Mouse (Mus musculus) cerebellum, postnatal 14 days (tissue): Measurements from ENCODE around the gene Mrvi1.
A peak's percentile ranks its signal among the peaks of the same experiment; 100 is the strongest.

Experiments
- DNase-seq, 2 experiments: peaks; one replicate each; pipeline ENCODE4 v3.0.0; 2021; ENCODE audit warnings: mixed read lengths in 2 of 2

The Mrvi1 gene

DNA sequence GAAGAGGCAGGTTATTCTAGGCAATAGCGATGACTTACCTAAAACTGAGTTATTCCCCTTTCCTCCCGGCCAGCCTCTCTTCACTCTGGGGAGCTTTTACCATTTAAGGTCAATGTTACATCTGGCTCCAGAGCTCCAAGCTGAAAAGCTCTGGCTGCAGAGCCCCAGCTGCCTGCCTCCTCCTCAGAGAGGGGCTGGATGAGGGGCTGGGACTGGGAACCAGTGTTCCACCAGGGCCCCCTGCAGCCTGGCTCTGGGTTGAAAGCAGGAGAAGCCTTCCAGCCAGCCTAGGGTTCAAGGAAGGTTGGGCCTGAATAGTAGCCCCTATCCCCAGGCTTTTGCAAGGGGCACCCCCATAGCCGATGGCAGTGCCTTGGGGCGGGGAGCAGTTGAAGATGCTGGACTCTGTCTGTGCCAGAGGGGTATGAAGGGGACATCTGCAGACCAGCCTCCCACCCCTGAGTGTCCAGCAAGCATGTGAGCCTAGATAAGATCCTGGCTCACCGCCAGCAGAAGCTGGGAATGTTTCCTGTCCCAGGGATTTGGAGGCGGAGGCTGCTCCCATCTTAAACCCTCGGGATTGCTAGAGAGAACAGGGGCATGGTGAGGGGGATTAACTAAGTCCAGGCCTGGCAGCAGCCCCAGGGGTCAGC lies at the start of gene Mrvi1:
Gene Mrvi1 (minus strand): TSS at position 409 of the 653 bp plus-strand sequence.
- peak; percentile 13 to 37 for DNase-seq

DNA sequence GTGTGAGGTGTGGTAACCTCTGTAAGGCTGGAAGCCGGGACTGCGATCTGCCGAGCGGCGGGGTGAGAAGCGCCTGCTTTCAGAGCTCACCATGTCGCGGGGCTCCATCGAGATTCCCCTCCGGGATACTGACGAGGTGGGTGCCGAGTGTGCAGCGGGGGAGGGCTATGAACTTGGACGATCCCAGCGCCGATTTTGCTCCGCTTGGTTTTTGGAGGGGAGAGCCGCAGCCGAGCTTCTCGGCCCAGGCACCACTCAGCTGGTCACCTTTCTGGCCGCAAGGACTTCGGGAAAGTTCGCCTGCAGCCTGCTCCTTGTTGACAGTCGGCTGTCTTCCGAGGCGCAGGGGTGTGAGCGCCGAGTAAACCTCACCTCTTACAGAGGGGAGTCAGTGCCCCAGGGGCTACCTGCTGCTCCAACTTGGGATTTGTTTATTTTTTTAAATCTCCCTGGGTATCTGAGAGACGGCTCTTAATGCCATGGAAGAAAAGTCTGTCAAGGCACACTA lies 46.8 kb upstream of the Mrvi1 start:
- no peak for DNase-seq

DNA sequence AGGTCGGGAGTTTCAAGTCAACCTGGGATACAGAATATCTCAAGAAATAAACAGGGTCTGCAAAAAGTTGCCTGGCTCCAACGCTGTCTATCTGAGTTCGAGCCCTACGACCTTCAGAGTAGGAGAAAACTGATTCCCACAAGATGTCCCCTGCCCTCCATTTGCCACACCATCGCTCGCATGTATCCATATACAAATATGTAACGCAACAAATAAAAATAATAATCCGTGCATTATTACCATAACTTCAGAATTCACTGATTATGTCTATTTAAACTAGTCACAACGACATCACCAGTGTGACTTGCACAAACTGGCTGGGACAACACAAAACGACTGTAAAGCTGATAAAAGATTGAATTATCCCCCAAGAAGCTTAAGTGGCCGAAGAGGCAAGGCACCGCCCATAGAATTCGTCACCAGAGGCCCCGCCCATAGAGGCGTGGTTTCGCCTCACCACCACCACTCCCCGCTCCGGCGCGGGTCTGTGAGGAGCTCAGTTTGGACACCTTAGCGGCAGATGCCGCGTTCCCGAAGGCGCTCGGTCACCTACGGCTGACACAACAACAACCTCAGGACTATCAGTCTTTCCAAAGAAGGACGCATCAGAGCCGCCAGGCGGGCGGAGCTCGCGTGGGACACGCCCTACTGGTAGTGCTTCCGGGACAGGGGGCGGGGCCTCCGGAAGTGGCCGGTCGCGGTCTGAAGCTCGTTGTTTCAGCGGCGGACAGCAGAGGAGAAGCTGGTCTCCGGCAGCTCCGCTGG lies 46.2 kb upstream of the Mrvi1 start, which contains the start of gene Ctr9:
Gene Ctr9 (plus strand): TSS at position 671 of the 765 bp plus-strand sequence.
- peak; percentile 96 to 97 for DNase-seq

DNA sequence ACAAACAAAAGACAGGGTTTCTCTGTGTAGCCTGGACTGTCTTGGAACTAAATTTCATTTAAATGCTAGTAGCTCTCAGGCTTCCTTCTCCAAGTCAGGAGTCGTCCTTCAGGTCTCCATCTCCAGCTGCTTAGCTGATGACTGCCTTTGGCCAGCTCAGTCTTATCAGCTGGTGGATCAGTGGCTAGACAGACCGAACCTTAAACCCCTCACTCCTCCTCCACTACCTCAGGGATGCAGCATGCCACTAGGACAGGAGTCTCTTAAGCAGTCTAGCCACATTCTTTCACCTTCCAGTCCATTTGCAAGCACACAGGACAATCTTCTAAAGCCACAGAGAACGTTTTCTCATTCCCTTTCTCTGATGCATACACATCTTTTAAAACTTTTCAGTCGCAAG lies 42.7 kb upstream of the Mrvi1 start:
- no peak for DNase-seq

DNA sequence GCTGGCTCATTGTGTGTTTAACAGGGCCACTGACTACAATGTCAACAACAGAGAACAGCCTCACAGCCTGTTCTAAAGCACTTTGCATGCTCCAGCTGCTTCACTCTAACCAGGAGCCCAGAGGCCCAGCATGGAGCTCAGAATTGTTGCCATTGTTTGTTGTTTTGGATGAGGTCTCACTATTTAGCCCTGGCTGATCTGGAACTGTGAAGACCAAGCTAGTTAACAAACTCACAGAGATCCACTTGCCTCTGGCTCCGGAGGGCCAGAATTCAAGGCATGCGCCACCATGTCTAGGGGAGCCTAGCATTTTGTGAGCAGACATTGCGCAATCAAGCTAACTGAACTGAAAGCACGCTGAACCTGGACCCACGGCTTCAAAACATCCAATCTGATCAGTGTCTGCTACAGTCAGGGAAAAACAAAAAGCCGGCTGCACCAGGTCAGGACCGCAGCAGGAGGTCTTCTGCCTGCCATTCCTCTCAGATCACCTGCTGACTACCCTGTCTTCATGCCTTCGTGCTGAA lies 41.9 kb upstream of the Mrvi1 start:
- DNase-seq: peak; percentile 12 to 19

DNA sequence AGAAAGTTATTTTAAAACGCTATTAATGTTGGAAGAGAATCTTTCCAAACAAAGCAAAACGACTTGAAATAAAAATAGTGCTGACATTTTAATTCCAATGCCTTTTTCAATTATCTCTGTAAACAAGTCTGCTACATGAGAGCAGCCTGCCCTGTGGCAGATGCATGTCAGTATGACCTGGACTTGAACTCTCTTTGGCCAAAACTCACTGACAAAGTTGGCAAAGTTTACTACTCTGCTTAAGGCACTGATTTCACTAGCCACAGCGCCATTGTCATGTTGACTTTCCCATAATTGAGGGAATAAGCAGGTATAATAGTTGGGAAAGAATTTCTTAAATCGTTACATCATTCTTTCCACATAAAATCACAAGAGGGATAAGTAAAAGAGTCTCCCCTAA lies 38.6 kb upstream of the Mrvi1 start:
- DNase-seq: no peak

DNA sequence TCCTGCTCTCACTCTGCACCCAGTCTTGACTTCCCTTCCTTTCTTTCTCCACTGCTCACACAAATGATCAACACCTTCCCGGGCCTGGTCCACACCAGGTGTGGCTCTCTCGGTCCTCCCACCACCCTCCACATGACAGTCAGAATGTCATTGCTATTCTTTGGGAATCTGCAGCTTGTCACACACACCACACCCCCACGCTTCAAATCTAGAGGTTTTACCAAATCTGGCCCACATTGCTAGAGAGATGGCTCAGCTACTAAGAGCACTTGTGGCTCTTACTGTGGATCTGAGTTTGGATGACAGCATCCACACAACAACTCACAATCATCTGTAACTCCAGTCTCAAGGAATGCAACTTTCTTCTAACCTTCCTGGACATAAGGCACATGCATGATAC lies 34.7 kb upstream of the Mrvi1 start:
- DNase-seq: no peak

DNA sequence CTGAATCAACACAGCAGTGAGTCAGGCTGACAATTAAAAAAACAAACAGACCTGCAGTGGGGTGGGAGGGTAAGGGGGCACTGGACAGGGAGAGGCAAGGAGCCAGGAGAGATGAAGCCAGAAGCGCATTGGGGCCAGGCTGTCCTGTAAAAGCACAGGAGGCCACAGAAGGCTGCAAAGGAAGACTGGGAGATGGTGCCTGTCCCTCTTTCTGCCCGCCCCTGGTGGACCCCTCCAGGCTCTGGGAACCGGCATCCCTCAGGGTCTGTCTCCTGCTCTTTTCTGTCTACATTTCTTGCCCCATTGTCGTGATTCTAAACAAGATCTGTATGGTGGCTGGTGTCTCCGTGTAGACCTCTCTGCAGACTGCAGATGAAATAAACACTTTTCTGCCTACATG lies 33.5 kb upstream of the Mrvi1 start:
- no peak for DNase-seq

DNA sequence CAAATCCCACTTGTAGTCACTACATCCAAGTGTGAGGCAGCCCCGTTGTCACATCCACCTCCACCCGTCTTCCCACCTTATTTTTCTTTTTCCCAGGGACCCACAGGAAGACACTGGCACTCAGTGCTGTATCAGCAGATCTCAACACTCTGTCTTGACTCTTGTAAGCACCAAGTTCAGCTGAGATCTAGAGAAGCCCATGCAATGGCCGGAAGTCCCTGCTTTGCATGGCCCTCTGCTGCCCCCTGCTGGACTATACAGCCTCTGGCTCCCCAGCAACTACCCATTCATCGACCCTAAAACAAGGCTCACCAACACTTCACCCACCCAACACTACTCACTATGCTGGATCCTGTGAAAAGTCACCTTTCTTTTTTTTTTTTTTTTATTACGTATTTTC lies 32.6 kb upstream of the Mrvi1 start:
- peak; percentile 87 to 95 for DNase-seq

DNA sequence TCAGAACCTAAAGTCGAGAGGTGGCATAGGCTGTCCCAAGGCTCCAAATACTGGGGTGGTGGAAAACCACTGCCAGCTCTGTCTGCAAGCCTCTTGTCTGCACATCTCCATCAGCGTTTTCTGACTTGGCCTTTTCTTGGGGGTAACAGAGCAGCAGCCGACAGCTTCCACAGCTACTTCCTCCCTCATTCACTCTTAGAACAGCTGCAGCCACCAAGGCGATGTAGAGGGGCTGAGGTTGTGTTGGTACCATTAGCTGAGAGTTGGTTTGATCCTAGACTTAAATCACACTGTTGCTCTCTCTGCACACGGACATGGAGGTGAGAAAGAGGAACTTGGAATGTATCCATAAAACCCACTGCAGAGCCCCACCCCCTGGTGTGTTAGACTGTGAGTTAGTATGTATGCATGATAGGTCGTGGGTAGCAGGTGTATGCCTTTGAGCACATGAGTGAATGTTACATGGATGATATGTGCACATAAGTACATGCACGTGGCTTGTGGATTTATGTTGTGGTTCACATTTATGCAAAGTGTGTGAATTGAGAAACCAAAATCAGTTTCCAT lies 31.9 kb upstream of the Mrvi1 start:
- no peak for DNase-seq

DNA sequence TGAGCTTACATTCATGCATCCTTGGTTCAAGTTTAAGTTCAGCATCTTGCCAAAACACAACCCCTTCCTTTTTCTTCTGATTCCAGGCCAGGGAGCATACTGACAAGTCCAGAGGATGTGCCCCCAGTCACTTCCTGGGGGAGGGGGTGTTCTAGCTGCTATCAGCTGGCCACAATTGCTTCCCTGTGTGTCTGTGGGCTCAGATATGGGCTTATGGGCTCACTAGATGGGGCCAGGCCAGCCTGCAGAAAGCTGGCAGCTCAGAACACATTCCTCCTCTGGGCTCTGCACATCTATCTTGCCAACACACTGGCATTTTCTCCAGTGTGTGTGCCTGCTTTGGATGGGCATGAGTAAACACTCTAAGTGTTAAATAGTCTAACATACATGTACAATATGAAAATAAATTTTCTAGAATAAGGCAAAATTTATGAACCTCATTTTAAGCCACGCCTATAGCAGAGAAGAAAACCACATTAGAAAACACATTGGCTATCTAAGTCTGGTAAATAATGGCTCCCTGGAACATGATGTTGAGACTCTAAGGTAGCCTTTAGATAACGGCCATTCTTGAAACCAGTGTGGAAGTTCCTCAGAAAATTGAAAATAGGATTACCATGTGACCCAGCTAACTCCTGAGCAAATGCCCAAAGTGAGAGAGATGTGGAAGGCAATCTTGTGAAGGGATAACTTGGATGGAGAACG lies 22.0 kb upstream of the Mrvi1 start:
- no peak for DNase-seq

DNA sequence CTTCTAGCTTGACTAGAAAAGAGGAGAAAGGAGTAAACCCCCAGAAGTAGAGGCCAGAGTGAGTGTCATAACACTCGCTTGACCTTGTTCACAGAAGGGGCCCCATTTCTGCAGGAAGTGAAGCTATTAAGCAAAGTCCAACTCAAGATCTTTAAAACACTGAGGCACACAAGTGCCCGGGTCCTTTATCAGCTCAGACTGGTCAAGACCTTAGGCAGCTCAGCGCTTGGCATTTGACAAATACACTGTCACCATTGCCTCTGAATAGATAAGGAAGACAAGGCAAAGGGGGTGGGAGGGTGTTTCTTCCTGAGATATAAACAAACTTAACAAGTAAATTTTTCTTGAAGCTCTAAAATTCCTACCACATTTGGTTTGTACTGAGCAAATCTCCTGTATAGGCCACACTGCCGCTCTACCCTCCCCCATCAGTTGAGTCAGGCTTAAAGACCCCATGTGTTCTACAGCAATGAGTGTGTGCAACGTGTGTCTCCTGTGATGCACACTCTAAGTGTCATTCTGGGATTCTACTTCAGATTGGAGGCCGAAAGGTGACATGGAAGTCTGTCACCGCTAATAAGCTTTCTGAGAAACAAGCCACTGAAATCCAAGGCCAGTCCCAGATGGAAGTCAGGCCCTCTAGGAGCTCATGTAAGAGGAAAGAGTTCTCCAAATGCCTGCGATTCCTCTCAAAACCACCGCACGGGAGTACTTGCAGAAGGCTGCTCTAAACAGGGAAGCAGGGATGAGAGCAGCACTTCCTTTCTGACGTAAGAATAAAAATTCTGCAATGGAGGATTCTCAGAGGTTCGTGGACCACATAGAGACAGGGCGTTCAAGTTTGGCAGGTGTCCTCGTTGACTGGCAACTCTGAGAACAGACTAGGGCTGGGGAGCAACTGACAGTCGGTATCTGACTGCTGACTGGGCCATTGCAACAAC lies 16.9 kb upstream of the Mrvi1 start:
- DNase-seq: no peak

DNA sequence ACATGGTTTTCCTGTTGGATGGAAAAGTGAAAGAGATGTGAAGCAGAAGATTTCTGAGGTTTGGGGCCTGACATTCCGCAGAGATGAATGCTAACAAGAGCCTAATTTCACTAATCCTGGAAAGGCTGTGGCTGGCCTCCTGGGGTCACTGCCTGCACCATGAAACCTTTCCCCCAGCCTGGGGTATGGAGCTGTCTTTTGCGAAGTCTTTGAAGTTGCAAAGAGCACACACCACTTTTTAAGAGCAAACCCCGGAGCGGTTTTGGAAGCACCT lies 8.9 kb upstream of the Mrvi1 start:
- DNase-seq: no peak

DNA sequence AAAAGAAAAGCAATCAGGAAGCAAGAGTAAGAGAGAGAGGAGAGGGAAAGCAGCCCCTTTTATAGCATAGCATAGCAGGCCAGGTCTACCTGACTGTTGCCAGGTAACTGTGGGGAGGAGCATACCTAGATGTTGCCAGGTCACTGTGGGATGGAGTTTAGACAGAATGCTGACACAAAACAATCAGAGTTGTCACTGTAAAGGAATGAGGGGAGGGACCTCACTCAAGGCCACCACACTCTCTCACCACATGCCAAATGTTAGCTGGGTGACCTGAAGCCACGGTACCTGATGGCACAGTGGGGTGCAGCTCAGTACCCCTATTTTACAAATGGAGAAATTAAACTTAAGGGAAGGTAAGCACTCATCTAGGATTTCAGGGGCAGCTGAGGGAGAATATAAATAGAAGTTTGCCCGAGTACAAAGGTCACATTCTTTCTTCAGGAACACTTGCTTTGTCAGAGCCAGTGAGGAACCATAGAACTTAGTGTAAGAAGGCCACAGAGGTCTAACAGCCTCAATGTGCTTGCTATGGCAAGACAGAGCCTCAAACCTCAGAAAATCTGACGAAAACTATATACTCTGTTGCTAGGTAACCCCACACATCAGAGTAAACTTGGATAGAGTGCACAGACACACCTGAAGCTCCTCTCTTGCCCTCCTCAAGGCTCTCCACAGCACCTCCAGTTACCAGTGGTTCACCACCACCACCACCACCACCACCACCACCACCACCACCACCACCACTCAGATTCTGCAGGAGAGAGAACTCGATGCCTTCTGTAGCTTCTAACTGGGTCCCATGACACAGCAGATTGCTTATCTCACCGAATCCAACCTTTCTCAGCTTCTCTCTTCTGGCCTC lies 8.3 kb upstream of the Mrvi1 start:
- no peak for DNase-seq

DNA sequence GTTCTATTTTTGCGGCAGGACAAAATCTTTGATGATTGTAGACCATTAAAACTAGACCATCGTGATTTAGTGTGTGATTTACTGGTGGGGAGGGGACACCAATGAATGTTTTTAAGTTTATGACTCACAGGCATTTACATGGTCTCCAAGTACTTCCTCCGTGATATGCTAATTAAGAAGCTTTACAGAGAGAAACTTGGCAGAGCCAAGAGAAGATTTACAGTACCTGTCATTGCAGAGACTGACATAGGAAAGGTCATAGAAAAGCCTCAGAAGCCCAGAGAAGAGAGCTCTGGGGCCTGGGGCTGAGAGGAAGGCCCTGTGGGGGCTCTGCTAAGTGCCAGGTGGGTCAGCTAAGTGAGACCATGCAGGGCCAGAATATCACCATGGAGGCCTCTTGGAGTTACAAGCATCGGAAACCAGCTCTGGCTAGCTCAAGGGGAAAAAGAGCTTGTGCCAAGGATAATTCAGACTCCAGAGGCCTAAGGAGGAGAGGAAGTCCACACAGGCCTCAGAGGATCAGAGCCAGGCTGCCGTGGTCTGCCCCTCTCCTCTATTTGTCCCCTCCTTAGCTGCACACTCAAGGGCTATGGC lies 7.1 kb upstream of the Mrvi1 start:
- no peak for DNase-seq

DNA sequence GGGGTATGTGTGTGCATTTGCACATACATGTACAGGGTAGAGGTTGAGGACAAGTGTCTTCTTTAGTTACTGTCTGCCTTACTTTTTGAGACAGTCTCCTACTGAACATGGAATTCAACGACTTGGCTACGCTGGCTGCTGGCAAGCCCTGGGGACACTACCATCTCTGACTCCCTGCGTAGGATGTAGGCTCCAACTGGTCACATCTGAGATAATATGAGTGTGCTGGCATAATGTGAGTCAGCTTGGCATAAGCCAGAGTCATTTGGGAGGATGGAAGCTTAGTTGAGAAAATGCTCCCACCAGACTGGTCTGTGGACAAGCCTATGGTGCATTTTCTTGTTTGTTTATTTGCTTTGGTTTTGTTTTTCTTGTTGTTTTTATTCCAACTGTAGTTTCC lies 5.8 kb upstream of the Mrvi1 start:
- no peak for DNase-seq

DNA sequence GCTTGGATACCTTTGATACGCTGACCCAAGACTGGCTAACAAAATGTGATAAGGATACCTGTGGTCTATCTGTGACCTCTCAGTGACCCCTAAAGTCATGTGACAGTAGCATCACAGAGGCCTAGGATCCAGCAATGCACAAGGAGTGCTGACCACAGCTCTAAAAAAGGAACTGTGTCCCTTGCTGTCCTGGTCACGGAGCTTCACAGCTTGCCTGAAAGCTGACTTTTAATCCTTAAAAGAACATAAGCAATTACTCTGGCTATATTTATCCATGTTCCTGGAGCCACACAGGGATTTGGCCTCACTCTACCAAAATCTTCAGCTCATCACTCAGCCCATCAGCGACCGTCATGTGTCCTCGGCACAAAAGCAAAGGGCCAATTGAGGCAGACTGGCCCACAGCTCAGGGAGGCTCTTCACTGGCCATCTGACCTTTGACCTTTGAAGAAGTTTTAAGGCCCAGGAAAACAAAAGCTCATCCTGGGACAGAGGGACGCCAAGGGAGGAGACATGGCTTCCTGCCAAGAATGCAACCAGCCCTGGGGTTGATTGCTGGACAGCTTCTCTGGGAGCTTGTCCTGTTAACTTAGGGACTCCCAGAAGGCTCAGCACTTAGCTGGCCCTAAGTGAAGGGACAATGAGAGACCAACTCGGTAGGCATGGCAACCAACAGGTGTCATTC lies 3.5 kb upstream of the Mrvi1 start:
- DNase-seq: peak in 1 of 2 experiments; percentile 11

DNA sequence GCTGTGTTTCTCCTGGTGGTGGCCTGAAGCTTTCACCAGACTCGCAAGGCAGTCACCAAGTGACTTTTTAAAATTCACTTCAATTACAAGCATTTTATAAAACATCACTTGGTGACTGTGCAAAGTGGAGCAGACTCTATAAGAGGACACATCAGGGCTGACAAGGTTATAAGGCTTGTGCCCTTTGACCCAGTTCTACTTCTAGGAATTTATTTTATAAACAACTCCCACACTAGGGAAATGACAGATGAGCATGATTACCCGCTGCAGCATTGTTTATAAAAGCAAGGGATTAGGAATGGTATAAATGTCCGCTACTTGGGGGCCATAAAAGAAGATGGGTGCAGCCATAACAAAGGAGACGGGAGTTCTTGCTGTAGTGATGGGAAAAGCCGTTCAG lies 1.4 kb upstream of the Mrvi1 start:
- no peak for DNase-seq

DNA sequence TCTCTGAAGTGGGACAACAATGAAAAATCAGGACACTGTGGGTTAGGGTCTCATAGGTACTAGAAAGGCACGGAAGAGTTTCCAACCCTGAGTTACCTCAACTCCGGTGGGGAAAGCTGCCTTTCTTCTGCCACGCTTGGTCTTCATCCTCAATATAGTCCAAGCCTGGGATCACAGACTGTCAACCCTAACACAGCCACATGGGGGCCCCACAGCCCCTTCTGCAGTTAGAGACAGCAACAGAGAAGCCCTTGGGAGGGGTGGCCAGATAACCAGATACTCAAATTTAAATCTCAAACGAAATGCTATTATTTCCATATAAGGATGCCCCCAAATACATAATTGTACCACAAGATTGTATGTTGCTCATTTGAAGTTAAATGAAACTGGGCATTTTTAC lies 503 bp upstream of the Mrvi1 start:
- peak; percentile 16 to 44 for DNase-seq

DNA sequence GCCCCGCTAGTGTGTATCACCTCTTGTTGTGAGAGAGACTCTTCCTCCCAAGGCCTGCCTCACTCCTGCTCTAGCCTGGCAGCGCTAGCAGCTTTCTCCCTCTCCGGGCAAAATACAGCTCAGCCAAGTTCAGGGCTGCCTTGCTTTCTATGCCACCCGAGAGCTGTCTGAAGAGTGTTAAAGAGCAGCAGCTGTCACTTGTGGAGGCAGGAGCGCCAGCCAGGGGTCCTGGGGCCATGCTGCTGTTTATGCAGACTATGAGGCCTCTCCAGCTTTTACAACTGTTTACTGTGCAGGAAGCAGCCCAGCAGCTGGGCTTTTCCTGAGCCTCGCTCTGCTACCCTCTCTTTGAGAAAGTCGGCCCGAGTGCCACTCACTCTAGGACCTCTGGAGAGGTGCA lies 1.2 kb downstream of the Mrvi1 start:
- no peak for DNase-seq
